Mouse (Mus musculus): Measurements from ENCODE around the gene Trpv1.

- TF ChIP-seq POLR2A (IDR thresholded peaks at IDR 0.05; ENCODE audit: insufficient read depth, low read length) (no peak), EP300 (IDR thresholded peaks at IDR 0.05; ENCODE audit: insufficient read depth, low read depth, low read length) (no peak)
These were observed 23.4 kb downstream of the Trpv1 start for GRCm38 (mm10) chr11:73257362-73257945.

Data from ES-Bruce4 (cell line).